Mouse (Mus musculus): ENCODE data around the gene Cstb. TPM values are rescaled to one million over a fixed set of nuclear protein-coding genes. Genes with fewer than 3 reads are reported as not detected.

The Cstb gene
- total and polyA plus RNA-seq, 3 experiments: 71.9 to 76.7 TPM; not detected in 1

- Histone ChIP-seq H3K79me2 (ENCODE audit: control insufficient read depth, insufficient read depth, low read length, poor library complexity) (no peaks in the 10 kb centered on the region), H3K27ac (ENCODE audit: control insufficient read depth, low read depth, low read length) (no peak overlapping the region), H3K4me3 (ENCODE audit: control insufficient read depth in 1 of 2, insufficient read depth in 1 of 2, low read depth in 2 of 2, low read length in 2 of 2) (no peak overlapping the region), H3K9me3 (replicated peaks; ENCODE audit: insufficient read depth, low read length) (no peaks in the 10 kb centered on the region), H3K9ac (ENCODE audit: control insufficient read depth, low read depth, low read length, poor library complexity, severe bottlenecking) (no peak overlapping the region), H3K27me3 (ENCODE audit: control insufficient read depth in 1 of 2, insufficient read depth in 2 of 2, low read length in 2 of 2) (peaks cover 3 to 4% of the 10 kb centered on the region in 2 experiments; a peak in 3 of 4 replicates), H3K36me3 (ENCODE audit: control insufficient read depth in 1 of 2, insufficient read depth in 2 of 2, low read length in 2 of 2) (no peaks in the 10 kb centered on the region), H3K4me1 (ENCODE audit: control insufficient read depth in 1 of 2, insufficient read depth in 2 of 2, low read length in 2 of 2) (no peaks in the 10 kb centered on the region)
- TF ChIP-seq ZNF384 (IDR thresholded peaks at IDR 0.05; ENCODE audit: low read depth, low read length) (no peak), GABPA (IDR thresholded peaks at IDR 0.05; ENCODE audit: low read depth, low read length) (no peak), SIN3A (IDR thresholded peaks at IDR 0.05; ENCODE audit: low read length) (no peak), RAD21 (IDR thresholded peaks at IDR 0.05; ENCODE audit: low read depth, low read length) (no peak), GATA1 (IDR thresholded peaks at IDR 0.05; ENCODE audit: low read depth, low read length) (no peak), NELFE (IDR thresholded peaks at IDR 0.05; ENCODE audit: low read depth, low read length) (no peak), TAL1 (IDR thresholded peaks at IDR 0.05; ENCODE audit: low read length) (no peak), CHD2 (IDR thresholded peaks at IDR 0.05; ENCODE audit: low read length) (no peak), POLR2A (IDR thresholded peaks at IDR 0.05; ENCODE audit: control insufficient read depth in 1 of 2, insufficient read depth in 1 of 2, low read depth in 1 of 2, low read length in 2 of 2, poor library complexity in 1 of 2) (no peak), MAFK (IDR thresholded peaks at IDR 0.05; ENCODE audit: borderline replicate concordance, low read depth, low read length) (no peak), EP300 (IDR thresholded peaks at IDR 0.05; ENCODE audit: low read depth in 1 of 2, low read length in 2 of 2) (no peak), CTCF (IDR thresholded peaks at IDR 0.05 in 2 of 3, conservative IDR thresholded peaks at IDR 0.05 in 1 of 3; ENCODE audit: control insufficient read depth in 1 of 3, insufficient read depth in 1 of 3, low read depth in 2 of 3, low read length in 3 of 3, poor library complexity in 1 of 3, severe bottlenecking in 1 of 3) (no peak), ELF1 (IDR thresholded peaks at IDR 0.05; ENCODE audit: low read depth, low read length) (no peak), MEF2A (IDR thresholded peaks at IDR 0.05; ENCODE audit: extremely low read depth, insufficient replicate concordance, low read depth, low read length, poor library complexity, severe bottlenecking) (no peak), MYC (IDR thresholded peaks at IDR 0.05; ENCODE audit: low read depth, low read length) (no peak)
- DNase-seq (ENCODE audit: low read depth, low spot score): no peak
These were observed 39.9 kb upstream of the Cstb start for GRCm38 (mm10) chr10:78385520-78385919.

GRCm38 (mm10) chr10:78388216-78388980, 37.1 kb upstream of the Cstb start:
- H3K27me3 ChIP-seq (ENCODE audit: control insufficient read depth in 1 of 2, insufficient read depth in 2 of 2, low read length in 2 of 2): peaks cover 3 to 4% of the 10 kb centered on the region in 2 experiments; a peak in 3 of 4 replicates
- H3K27ac ChIP-seq (ENCODE audit: control insufficient read depth, low read depth, low read length): no peak overlapping the region
- TF ChIP-seq KAT2A (conservative IDR thresholded peaks at IDR 0.05; ENCODE audit: low read depth, low read length): no peak
- TF ChIP-seq SMC3 (IDR thresholded peaks at IDR 0.05; ENCODE audit: low read depth, low read length): no peak
- TF ChIP-seq MEF2A (IDR thresholded peaks at IDR 0.05; ENCODE audit: extremely low read depth, insufficient replicate concordance, low read depth, low read length, poor library complexity, severe bottlenecking): no peak
- no peak for TF ChIP-seq CHD2 (IDR thresholded peaks at IDR 0.05; ENCODE audit: low read length)
- no peaks in the 10 kb centered on the region for H3K36me3 ChIP-seq (ENCODE audit: control insufficient read depth in 1 of 2, insufficient read depth in 2 of 2, low read length in 2 of 2)
- H3K4me1 ChIP-seq (ENCODE audit: control insufficient read depth in 1 of 2, insufficient read depth in 2 of 2, low read length in 2 of 2): 0 out of 4 replicates have a peak, but pooled peaks cover 0 to 3% of the 10 kb centered on the region in 2 experiments
- DNase-seq (ENCODE audit: low read depth, low spot score): no peak
- H3K4me3 ChIP-seq (ENCODE audit: control insufficient read depth in 1 of 2, insufficient read depth in 1 of 2, low read depth in 2 of 2, low read length in 2 of 2): no peak overlapping the region
- H3K79me2 ChIP-seq (ENCODE audit: control insufficient read depth, insufficient read depth, low read length, poor library complexity): no peaks in the 10 kb centered on the region
- no peaks in the 10 kb centered on the region for H3K9me3 ChIP-seq (replicated peaks; ENCODE audit: insufficient read depth, low read length)
- H3K9ac ChIP-seq (ENCODE audit: control insufficient read depth, low read depth, low read length, poor library complexity, severe bottlenecking): no peak overlapping the region
